Mouse (Mus musculus) urinary bladder, postnatal 25 days (tissue): ENCODE measurements at regions not wholly inside any gene's neighbourhood (a gene's known extent, or its start where the extent isn't known, plus 50 kb on each side); places are given as distances from the start of the nearest gene placed in this dataset.

Experiments used
- DNase-seq: peaks from one replicate; pipeline ENCODE4 v3.0.0; 2022; ENCODE audit warnings: low spot score

DNA sequence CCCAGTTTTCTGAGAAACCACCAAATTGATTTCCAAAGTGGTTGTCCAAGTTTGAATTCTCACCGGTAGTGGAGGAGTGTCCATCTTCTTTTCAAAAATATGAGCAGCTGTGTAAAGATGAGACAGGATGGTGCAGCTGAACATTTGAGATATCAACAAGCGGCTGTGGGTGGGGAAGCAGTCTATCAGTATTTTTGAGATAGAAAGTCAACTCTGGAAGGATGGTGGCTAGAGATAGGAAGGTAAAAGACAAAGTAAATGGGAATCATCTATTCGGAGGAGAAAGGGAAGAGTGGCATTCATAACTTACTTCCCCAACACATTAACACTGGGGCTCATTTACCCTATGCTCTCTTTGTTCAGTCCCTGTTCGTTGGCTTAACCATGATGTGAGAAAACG lies 146.9 kb upstream of the Gmnc start:
- no peak for DNase-seq

DNA sequence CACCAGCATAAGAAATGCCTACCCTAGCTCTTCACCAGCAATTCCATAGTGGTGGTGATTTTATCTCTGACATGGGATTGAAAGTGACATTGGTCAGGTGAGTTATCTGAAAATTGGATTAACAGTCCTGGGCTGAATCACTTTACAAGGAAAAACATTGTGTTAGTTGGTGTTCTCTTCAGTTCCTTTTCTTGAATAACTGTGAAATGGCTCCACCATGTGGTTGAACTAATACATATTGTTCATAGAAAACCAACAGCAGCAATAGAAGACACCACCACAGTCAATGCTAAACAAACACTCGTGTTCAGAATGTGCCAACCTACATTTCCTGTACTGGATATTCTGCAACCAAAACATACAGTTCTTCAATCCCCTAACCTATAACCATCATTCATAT lies 147.5 kb upstream of the Gmnc start:
- DNase-seq = no peak

DNA sequence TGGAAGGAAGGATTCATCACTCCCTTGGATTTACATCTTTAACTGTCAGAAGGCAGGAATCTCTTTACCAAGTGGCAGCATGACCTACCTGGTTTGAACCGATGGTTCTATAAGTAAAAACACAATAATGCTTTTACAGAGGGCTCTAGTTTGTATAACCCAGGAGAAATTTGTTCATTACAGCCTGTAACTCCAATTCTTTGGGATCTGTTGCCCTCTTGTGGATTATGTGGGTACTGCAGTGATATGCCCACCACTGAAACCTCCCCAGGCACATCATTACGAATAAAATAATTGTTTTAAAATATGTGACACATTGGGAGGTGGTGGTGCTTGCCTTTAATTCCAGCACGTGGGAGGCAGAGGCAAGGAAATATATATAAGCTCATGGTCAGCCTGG lies 148.6 kb upstream of the Gmnc start:
- peak; percentile 45 for DNase-seq

DNA sequence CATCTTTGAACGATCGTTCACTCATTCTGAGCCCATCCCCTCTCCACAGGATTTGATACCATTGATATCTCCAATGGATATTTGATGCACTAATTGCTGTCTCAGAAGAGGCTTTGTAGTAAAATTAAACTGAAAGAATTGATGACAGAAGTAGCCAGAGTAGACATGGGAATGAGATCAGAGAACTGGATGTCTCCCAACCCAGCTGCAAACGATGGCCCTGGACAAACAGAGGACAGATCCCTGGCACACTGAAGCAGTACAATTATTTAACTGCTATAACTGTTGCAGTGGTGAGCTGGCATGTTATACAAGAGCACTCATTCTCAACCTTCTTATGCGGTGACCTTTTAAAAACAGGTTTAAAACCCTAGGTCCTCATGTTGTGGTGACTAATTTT lies 151.5 kb upstream of the Ostn start:
- DNase-seq = no peak

DNA sequence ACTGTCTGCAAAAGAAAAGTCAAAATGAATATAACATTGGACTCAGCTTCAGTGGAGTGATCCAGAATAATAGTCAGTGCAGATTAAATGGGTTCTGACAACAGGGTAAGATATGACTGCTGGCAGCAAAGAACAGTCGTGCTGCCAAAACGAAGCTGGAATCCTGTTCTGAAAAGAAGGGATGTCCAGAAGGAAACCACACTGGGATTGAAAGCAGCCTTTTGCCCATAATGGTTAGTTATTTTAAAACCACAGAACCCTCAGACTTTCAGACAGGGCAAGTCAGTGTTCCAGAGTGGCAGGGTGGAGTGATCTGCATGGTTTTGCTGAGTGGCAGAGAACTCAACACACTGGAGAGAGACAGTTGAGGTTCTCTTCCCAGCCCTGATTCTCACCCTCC lies 111.6 kb upstream of the Ostn start:
- no peak for DNase-seq
